Mouse (Mus musculus) MEL (cell line): ENCODE measurements around the gene Dnajb6.

Experiments used
- CTCF ChIP-seq, 3 experiments: IDR thresholded peaks in 2 of 3; conservative IDR thresholded peaks in 1 of 3; 2 replicates each; pipeline ENCODE4 v1.5.1; 2011 to 2012; ENCODE audit warnings: low read length in 3 of 3, low read depth in 2 of 3, mild to moderate bottlenecking in 2 of 3, improper control_type of control experiment in 1 of 3, inconsistent platforms in 1 of 3, mixed read lengths in 1 of 3, moderate library complexity in 1 of 3; ENCODE audit not compliant: control insufficient read depth in 1 of 3, insufficient read depth in 1 of 3, poor library complexity in 1 of 3, severe bottlenecking in 1 of 3
- GATA1 ChIP-seq: IDR thresholded peaks from 2 replicates; pipeline ENCODE4 v1.6.1; 2011; ENCODE audit warnings: low read depth, low read length, improper control_type of control experiment
- POLR2AphosphoS5 ChIP-seq: IDR thresholded peaks from 2 replicates; pipeline ENCODE4 v1.6.1; 2012; ENCODE audit warnings: low read depth, borderline replicate concordance, mild to moderate bottlenecking, inconsistent platforms, low read length, moderate library complexity, mixed read lengths

DNA sequence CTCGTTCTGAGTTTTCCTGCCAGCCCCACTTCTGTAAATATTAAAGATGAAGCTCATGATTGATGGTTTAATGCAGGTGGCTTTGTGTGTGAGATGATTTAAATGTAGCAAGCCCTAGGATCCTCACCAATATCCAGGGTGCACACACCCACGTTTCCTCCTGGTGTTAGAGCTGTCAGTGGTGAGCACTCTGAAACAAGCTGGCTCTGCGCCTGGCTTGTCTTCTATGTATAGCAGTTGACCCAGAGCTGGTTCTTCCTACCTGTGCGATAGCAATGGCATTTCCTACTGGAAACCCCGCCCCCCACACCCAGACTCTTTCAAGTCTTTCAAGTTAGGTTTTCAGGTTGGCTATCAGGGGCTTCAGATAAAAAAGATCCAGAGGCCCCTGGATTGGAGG lies 39.9 kb downstream of the Dnajb6 start:
- TF ChIP-seq CTCF (IDR thresholded peaks at IDR 0.05 in 2 of 3, conservative IDR thresholded peaks at IDR 0.05 in 1 of 3; ENCODE audit: control insufficient read depth in 1 of 3, insufficient read depth in 1 of 3, low read depth in 2 of 3, low read length in 3 of 3, poor library complexity in 1 of 3, severe bottlenecking in 1 of 3): no peak
- TF ChIP-seq POLR2AphosphoS5: no peak
- no peak for TF ChIP-seq GATA1
